Mouse (Mus musculus): ENCODE results near the gene P3h2. TPM values are rescaled to one million over a fixed set of nuclear protein-coding genes. Genes with fewer than 3 reads are reported as not detected.
A peak's percentile ranks its signal among the peaks of the same experiment; 100 is the strongest.

The P3h2 gene
- total and polyA plus RNA-seq, 2 experiments from 2014 or later = 0.74 to 5.6 TPM

DNA sequence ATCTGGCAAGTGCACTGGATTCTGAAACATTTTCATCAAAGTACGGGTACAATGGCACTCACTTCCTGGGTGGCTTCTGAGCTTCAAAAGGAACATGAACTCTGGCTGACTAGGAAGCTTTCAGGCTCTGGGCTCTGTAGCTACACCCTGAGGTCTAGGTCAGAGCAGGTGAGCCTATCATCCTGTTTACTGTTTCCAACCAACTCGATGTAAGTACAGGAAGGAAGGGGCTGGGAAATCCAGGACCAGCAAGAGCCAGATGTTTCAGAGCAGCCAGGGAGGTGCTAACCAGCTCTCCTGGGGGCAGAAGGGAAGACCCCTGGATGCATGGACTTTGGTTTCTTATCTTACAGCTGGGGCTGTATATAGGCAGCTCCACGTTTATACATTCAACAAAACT, 126.5 kb downstream of the P3h2 start:
- no peak overlapping the region for H3K4me3 ChIP-seq (ENCODE audit: low read depth, low read length)
- no peak overlapping the region for H3K9ac ChIP-seq (replicated peaks; ENCODE audit: low read depth, low read length)
- no peaks in the 10 kb centered on the region for H3K27me3 ChIP-seq (ENCODE audit: control insufficient read depth, insufficient read depth, low read length)
- ATAC-seq (ENCODE audit: insufficient read depth, low read depth) (no peak), DNase-seq (ENCODE audit: low spot score) (no peak)
- H3K4me1 ChIP-seq (ENCODE audit: control insufficient read depth, insufficient read depth) = no peaks in the 10 kb centered on the region; the same call in 1 of the 2 replicates
- no peak overlapping the region for H3K4me2 ChIP-seq (ENCODE audit: low read depth, low read length)
- no peaks in the 10 kb centered on the region for H3K9me3 ChIP-seq (replicated peaks; ENCODE audit: control insufficient read depth, low read length)
- 53% methylated on average over 3 of the region's 3 CpGs for WGBS
- no peaks in the 10 kb centered on the region for H3K36me3 ChIP-seq (replicated peaks; ENCODE audit: control insufficient read depth, insufficient read depth, low read length)
- TF ChIP-seq CTCF (IDR thresholded peaks at IDR 0.05; ENCODE audit: low read depth) (no peak), EP300 (IDR thresholded peaks at IDR 0.05; ENCODE audit: low read depth) (no peak)
- H3K27ac ChIP-seq (ENCODE audit: low read depth) = no peak overlapping the region

DNA sequence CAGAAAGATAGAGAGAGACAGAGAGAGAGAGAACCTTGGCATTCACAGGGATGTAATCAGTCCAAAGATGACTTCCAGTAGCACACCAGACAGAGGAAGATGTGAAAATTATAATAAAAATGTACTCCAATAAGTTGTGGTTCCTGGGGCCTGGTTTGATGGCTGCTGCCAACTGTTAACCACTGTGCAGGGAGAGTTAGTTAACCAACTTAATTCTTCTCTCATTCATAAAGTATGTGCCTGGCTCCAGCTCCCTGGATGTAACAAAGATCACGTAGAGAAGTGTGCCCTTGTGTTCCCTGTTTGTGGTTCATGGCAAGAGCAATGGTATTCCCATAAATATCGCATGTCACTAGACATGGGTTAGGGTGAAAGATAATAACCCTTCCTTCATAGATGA, 128.4 kb downstream of the P3h2 start:
- 80% methylated on average over 2 of the region's 2 CpGs for WGBS

DNA sequence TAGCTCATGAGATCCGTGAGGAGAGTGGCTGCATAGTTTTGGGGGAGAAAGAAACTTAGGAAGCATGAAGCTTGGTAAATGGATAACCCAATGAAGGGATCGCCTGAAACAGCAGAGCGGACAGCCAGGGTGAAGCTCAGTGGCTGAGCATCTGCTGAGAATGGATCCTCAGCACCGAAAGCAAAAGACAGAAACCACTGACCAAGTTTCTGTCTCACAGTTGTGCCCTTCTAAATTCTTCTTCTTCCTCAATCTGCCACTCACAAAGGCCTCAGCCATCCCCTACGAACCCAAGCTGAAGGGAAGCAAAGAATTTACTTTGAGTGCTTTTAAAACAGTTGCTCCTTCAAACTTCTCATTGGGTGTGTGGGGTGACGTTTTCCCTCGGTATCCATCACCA, 134.3 kb downstream of the P3h2 start:
- Histone ChIP-seq H3K4me1 (ENCODE audit: control insufficient read depth, insufficient read depth) (no peaks in the 10 kb centered on the region), H3K9ac (replicated peaks; ENCODE audit: low read depth, low read length) (no peak overlapping the region), H3K27ac (ENCODE audit: low read depth) (no peak overlapping the region), H3K4me2 (ENCODE audit: low read depth, low read length) (no peak overlapping the region), H3K4me3 (ENCODE audit: low read depth, low read length) (no peak overlapping the region), H3K36me3 (replicated peaks; ENCODE audit: control insufficient read depth, insufficient read depth, low read length) (peaks cover 5% of the 10 kb centered on the region; the same call in 1 of the 2 replicates), H3K27me3 (ENCODE audit: control insufficient read depth, insufficient read depth, low read length) (no peaks in the 10 kb centered on the region), H3K9me3 (replicated peaks; ENCODE audit: control insufficient read depth, low read length) (no peaks in the 10 kb centered on the region)
- DNase-seq (ENCODE audit: low spot score) = no peak
- ATAC-seq (ENCODE audit: insufficient read depth, low read depth) = no peak
- TF ChIP-seq CTCF (IDR thresholded peaks at IDR 0.05; ENCODE audit: low read depth) = no peak
- no peak for TF ChIP-seq EP300 (IDR thresholded peaks at IDR 0.05; ENCODE audit: low read depth)
- 84% methylated on average over 7 of the region's 7 CpGs for WGBS

More for the DNA sequence above, 128.4 kb downstream of the P3h2 start:
- TF ChIP-seq CTCF (IDR thresholded peaks at IDR 0.05; ENCODE audit: low read depth) (no peak), EP300 (IDR thresholded peaks at IDR 0.05; ENCODE audit: low read depth) (no peak)
- no peak overlapping the region for H3K4me3 ChIP-seq (ENCODE audit: low read depth, low read length)
- ATAC-seq (ENCODE audit: insufficient read depth, low read depth) = no peak
- no peaks in the 10 kb centered on the region; the same call in 1 of the 2 replicates for H3K36me3 ChIP-seq (replicated peaks; ENCODE audit: control insufficient read depth, insufficient read depth, low read length)
- H3K27ac ChIP-seq (ENCODE audit: low read depth) = no peak overlapping the region
- H3K9ac ChIP-seq (replicated peaks; ENCODE audit: low read depth, low read length) = no peak overlapping the region
- H3K9me3 ChIP-seq (replicated peaks; ENCODE audit: control insufficient read depth, low read length) = no peaks in the 10 kb centered on the region
- no peak for DNase-seq (ENCODE audit: low spot score)
- no peak overlapping the region for H3K4me2 ChIP-seq (ENCODE audit: low read depth, low read length)
- no peaks in the 10 kb centered on the region for H3K27me3 ChIP-seq (ENCODE audit: control insufficient read depth, insufficient read depth, low read length)
- H3K4me1 ChIP-seq (ENCODE audit: control insufficient read depth, insufficient read depth) = no peaks in the 10 kb centered on the region; the same call in 1 of the 2 replicates

DNA sequence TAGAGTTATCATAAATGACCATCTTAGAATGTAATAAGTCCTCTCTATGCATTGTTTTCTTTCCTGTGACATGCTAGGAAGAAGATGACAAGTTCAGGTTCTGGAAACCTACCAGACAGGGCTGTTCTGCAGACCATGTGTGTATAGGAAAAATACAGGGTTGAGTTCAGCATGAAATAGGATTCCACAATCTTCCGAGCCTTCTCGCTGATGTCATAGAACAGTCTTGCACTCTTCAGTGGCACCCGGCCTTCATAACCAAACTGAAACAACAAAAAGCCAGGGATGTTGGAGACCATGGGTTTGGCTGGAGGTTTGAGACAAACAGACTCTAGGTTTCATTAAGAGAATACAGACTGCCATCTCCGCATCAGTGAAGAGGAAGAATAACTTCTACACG, 134.9 kb downstream of the P3h2 start:
- H3K36me3 ChIP-seq (replicated peaks; ENCODE audit: control insufficient read depth, insufficient read depth, low read length) = peaks cover 5% of the 10 kb centered on the region
- ATAC-seq (ENCODE audit: insufficient read depth, low read depth) = no peak
- 74% methylated on average over 5 of the region's 5 CpGs for WGBS

DNA sequence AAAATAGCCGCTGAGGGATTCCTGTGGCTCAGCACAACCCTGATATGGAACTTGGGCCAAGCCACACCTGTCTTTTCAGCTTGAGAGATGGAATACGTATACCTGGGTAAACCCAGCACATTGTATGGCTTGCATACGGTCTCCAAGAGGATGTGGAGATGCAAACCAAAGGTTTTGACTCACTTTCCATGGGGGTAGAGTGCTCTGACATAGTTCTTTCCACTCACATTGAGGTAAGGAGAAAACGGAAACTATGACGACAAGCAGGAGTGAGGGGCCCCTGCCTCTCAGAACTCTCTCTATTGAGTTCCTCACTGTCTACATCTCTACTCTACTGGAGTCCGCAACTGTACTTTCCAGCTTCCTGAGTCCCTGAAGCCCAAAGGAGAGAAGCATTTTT, 135.4 kb downstream of the P3h2 start:
- Histone ChIP-seq H3K27me3 (ENCODE audit: control insufficient read depth, insufficient read depth, low read length) (no peaks in the 10 kb centered on the region), H3K9me3 (replicated peaks; ENCODE audit: control insufficient read depth, low read length) (no peaks in the 10 kb centered on the region), H3K4me3 (ENCODE audit: low read depth, low read length) (no peak overlapping the region), H3K4me2 (ENCODE audit: low read depth, low read length) (no peak overlapping the region), H3K9ac (replicated peaks; ENCODE audit: low read depth, low read length) (no peak overlapping the region), H3K36me3 (replicated peaks; ENCODE audit: control insufficient read depth, insufficient read depth, low read length) (peaks cover 5% of the 10 kb centered on the region), H3K27ac (ENCODE audit: low read depth) (no peak overlapping the region), H3K4me1 (ENCODE audit: control insufficient read depth, insufficient read depth) (no peaks in the 10 kb centered on the region)
- no peak for ATAC-seq (ENCODE audit: insufficient read depth, low read depth)
- TF ChIP-seq CTCF (IDR thresholded peaks at IDR 0.05; ENCODE audit: low read depth) (no peak), EP300 (IDR thresholded peaks at IDR 0.05; ENCODE audit: low read depth) (no peak)
- DNase-seq (ENCODE audit: low spot score) = no peak
- WGBS = 69% methylated on average over 6 of the region's 6 CpGs

More for the DNA sequence above, 134.9 kb downstream of the P3h2 start:
- Histone ChIP-seq H3K4me2 (ENCODE audit: low read depth, low read length) (no peak overlapping the region), H3K9ac (replicated peaks; ENCODE audit: low read depth, low read length) (no peak overlapping the region), H3K27me3 (ENCODE audit: control insufficient read depth, insufficient read depth, low read length) (no peaks in the 10 kb centered on the region), H3K9me3 (replicated peaks; ENCODE audit: control insufficient read depth, low read length) (no peaks in the 10 kb centered on the region), H3K4me1 (ENCODE audit: control insufficient read depth, insufficient read depth) (no peaks in the 10 kb centered on the region), H3K4me3 (ENCODE audit: low read depth, low read length) (no peak overlapping the region), H3K27ac (ENCODE audit: low read depth) (no peak overlapping the region)
- TF ChIP-seq CTCF (IDR thresholded peaks at IDR 0.05; ENCODE audit: low read depth) = no peak
- no peak for TF ChIP-seq EP300 (IDR thresholded peaks at IDR 0.05; ENCODE audit: low read depth)
- no peak for DNase-seq (ENCODE audit: low spot score)

DNA sequence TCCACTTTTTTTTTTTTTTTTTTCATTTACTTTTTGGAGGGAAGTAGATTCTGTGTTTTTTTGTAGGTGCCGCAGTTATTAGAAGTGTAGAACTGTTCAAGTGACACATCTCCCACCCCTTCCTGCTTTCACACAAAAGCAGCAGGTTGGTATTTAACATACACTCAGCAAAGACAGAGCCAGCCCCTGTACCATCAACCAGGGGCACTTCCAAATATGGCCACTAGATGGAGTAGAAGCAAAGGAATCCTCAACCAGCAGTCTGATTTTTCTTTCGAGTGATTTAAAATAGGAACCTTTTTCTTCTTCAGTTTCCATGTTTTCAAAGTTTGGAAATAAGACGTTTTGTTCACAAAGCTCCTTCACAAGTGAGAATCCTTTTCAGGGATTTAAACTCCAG, 138.3 kb downstream of the P3h2 start:
- H3K9me3 ChIP-seq (replicated peaks; ENCODE audit: control insufficient read depth, low read length) = no peaks in the 10 kb centered on the region
- ATAC-seq (ENCODE audit: insufficient read depth, low read depth) (no peak), DNase-seq (ENCODE audit: low spot score) (peak; percentile 66)
- H3K27ac ChIP-seq (ENCODE audit: low read depth) = no peak overlapping the region
- no peak overlapping the region for H3K9ac ChIP-seq (replicated peaks; ENCODE audit: low read depth, low read length)
- H3K4me3 ChIP-seq (ENCODE audit: low read depth, low read length) = no peak overlapping the region
- H3K4me2 ChIP-seq (ENCODE audit: low read depth, low read length) = no peak overlapping the region
- WGBS = 17% methylated on average over 3 of the region's 3 CpGs
- TF ChIP-seq CTCF (IDR thresholded peaks at IDR 0.05; ENCODE audit: low read depth) (peak; percentile 91), EP300 (IDR thresholded peaks at IDR 0.05; ENCODE audit: low read depth) (no peak)
- H3K4me1 ChIP-seq (ENCODE audit: control insufficient read depth, insufficient read depth) = no peaks in the 10 kb centered on the region
- no peaks in the 10 kb centered on the region for H3K27me3 ChIP-seq (ENCODE audit: control insufficient read depth, insufficient read depth, low read length)
- peaks cover 5% of the 10 kb centered on the region for H3K36me3 ChIP-seq (replicated peaks; ENCODE audit: control insufficient read depth, insufficient read depth, low read length)

All from heart, postnatal 0 days (tissue).